Mouse (Mus musculus) cerebral cortex, adult 2 months (tissue): ENCODE measurements around the gene H2-DMb2.

Experiments
- WGBS: fragments of 180-500 bp; shearing (Covaris S2); methylation state at CpG from one replicate; pipeline ENCODE4 v1.1.7; 2018; 5-methylcytosine and 5-hydroxymethylcytosine counted together

H2-DMb2 gene

GRCm38 (mm10) chr17:34179913-34180859 is 37.1 kb downstream of the H2-DMb2 start:
- WGBS: 78% methylated on average over 13 of the region's 13 CpGs

- 82% methylated on average over 15 of the region's 15 CpGs for WGBS
Observed at GRCm38 (mm10) chr17:34183564-34184219, 40.6 kb downstream of the H2-DMb2 start.

- WGBS: 95% methylated on average over 9 of the region's 9 CpGs
Observed at GRCm38 (mm10) chr17:34185526-34185925, 42.4 kb downstream of the H2-DMb2 start.

- 5% methylated on average over 14 of the region's 14 CpGs for WGBS
Observed at GRCm38 (mm10) chr17:34186885-34187260, 43.8 kb downstream of the H2-DMb2 start.

DNA sequence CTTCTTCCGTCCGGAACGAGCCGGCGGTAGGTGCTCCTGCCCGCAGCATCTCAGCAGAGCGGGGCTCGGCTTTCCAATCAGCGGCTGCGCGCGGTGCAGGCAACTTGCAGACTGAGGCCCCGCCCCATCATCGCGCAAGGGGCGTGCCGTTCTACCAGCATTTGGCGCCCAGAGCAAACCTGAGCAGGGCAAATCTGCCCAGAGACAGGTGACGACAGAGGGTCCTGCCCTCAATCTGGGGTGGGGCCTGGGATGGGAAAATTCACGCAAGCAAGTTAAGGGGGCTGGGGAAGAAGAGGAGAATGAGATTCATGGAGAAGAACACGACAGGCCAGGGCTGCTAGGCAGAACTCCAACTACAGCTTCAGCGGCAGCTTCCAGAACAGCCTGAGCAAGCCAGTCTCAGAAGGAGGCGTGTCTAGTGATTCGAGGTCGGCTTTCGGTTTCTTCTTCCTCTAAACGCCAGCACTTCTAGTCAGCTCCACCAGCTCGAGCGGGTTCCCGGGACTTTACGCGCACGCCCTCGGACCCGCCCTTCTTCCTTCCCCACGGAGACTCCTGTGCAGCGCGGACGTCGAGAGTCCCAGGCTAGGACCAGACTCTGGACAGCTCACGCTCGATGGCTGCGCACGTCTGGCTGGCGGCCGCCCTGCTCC is 44.3 kb downstream of the H2-DMb2 start, which contains the start of the genes Tap1 and Psmb9:
TSS of gene Tap1 (plus strand) at position 293 of the 656 bp plus-strand sequence.
TSS of gene Psmb9 (minus strand) at position 504 of the 656 bp plus-strand sequence.
- WGBS: under 1% methylated on average over 46 of the region's 46 CpGs

GRCm38 (mm10) chr17:34188010-34188409 is 44.9 kb downstream of the H2-DMb2 start:
- WGBS: 9% methylated on average over 20 of the region's 20 CpGs

GRCm38 (mm10) chr17:34188986-34189385 is 45.9 kb downstream of the H2-DMb2 start:
- 90% methylated on average over 6 of the region's 6 CpGs for WGBS

GRCm38 (mm10) chr17:34192852-34193251 is 49.7 kb downstream of the H2-DMb2 start:
- 42% methylated on average over 16 of the region's 16 CpGs for WGBS

GRCm38 (mm10) chr17:34193468-34193867 is 50.4 kb downstream of the H2-DMb2 start:
- WGBS: 63% methylated on average over 8 of the region's 8 CpGs

DNA sequence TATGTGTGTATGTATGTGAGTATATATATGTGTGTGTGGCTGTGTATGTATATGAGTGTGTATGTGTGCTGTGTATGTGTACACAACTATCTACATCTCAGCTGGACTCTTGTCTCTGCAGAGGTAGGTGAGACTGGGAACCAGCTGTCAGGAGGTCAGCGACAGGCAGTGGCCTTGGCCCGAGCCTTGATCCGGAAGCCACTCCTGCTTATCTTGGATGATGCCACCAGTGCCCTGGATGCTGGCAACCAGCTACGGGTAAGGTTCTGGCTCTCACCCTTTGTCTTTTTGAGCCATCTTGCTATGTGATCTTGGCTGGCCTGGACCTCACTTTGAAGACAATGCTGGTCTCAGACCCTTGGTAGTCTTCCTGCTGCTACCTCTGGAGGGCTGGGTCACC is 51.6 kb downstream of the H2-DMb2 start:
- 86% methylated on average over 4 of the region's 4 CpGs for WGBS

GRCm38 (mm10) chr17:34196491-34196890 is 53.4 kb downstream of the H2-DMb2 start:
- WGBS: 61% methylated on average over 12 of the region's 12 CpGs

GRCm38 (mm10) chr17:34196941-34197894 is 54.1 kb downstream of the H2-DMb2 start, which contains the start of gene Psmb8:
Gene Psmb8 (plus strand): TSS chr17:34197721.
- 8% methylated on average over 41 of the region's 41 CpGs for WGBS

DNA sequence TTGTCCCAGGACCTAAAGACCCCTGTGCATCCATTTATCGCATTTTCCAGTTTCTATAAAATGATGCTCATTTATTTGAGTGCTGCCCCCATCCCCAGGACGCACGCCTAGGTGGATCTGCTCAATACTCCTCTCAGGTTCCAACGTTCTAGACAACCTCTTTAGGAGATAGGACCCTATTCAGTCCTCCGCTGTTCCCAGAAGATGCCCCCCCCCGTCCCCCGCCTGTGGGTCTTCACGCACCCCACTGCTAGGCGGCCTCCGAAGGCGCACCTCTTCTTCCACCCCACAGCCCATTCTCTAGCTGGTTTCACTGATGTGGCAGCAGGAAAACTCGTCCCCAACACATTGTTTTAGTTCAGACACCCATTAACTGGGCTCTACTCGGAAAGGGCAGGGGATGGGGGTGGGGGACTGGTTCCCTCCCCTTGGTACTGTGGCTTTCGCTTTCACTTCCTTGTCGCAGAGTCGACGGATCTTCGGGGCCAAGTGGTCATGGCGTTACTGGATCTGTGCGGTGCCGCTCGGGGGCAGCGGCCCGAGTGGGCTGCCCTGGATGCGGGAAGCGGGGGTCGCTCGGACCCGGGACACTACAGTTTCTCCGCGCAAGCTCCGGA is 54.9 kb downstream of the H2-DMb2 start:
- 1% methylated on average over 32 of the region's 32 CpGs for WGBS

DNA sequence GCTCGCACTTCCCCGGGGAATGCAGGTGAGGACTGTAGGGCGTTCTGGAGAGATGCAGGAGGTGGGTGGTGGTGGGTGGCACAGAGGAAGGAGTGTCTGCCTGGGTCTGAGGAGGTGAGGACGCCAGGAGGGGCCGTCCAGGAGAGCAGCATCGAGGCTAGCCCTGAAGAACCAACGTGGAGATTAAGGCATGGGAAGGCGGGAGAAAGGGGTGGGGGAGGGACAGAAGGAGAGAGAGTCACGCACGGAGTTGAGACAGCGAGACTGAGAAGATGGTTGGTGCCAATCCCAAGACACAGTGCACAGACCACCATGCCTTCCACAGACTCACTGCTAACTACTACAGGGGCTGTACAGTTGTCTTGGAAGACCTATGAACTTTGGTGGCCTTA is 55.4 kb downstream of the H2-DMb2 start:
- WGBS: 13% methylated on average over 11 of the region's 11 CpGs

GRCm38 (mm10) chr17:34199050-34199619 is 56.0 kb downstream of the H2-DMb2 start:
- WGBS: 78% methylated on average over 12 of the region's 12 CpGs

- 88% methylated on average over 10 of the region's 10 CpGs for WGBS
Observed at GRCm38 (mm10) chr17:34200047-34200446, 56.9 kb downstream of the H2-DMb2 start.

DNA sequence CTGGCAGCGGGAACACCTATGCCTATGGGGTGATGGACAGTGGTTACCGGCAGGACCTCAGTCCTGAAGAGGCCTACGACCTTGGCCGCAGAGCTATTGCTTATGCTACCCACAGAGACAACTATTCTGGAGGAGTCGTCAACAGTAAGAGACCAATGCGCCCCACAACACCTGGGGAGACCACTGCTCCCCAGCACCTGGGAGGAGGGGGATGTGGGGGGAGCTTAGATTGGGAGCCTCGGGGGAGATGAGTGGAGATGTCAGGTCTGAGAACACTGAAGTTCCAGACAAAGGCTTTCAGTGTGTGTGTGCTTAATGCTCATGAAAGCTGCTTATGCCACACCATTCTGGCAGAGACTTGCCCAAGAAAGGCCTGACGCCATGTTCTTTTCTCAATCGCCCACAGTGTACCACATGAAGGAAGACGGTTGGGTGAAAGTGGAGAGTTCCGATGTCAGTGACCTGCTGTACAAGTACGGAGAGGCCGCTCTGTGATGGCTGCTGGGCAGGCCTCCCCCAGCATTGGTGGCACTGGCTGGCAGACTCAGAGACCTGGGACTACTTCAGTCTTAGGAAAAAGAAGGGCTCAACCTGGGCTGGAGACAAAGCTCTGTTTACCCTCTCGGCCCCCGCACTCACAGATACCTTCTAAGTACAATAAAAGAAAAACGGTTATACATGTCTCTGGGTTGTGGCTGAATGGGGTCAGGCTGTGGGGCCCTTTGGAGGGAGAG is 57.8 kb downstream of the H2-DMb2 start:
- 93% methylated on average over 16 of the region's 16 CpGs for WGBS
